Mouse (Mus musculus) testis, adult 2 months (tissue): Measurements from ENCODE around the gene Cux2.

Experiments used
- CTCF ChIP-seq: fragments of 200-500 bp; IDR thresholded peaks from 2 replicates; pipeline ENCODE4 v1.5.1; 2012; ENCODE audit warnings: low read depth, mild to moderate bottlenecking, inconsistent platforms, low read length, moderate library complexity; ENCODE audit not compliant: control insufficient read depth, insufficient read depth, insufficient replicate concordance
- POLR2A ChIP-seq: fragments of 200-500 bp; IDR thresholded peaks from 2 replicates; pipeline ENCODE4 v1.6.1; 2012; ENCODE audit warnings: low read depth, mild to moderate bottlenecking, inconsistent platforms, low read length, moderate library complexity; ENCODE audit not compliant: control insufficient read depth

DNA sequence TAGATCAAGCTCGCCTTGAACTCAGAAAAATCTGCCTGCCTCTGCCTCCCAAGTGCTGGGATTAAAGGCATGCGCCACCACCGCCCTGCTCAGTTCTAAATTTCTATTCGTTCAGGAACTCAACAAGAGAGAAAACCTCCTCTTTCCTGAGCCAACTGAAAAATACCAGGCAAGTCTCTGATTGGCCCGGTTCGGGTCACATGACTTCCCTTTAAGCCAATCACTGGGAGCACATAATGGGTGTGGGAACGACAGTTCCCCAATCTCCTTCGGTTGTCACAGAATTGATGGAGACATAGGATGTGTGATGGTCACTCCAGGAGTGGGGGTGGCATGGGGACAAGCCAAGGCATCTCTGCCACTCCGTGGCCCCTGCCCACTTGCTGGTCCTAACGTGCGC, 24.8 kb downstream of the Cux2 start:
- no peak for TF ChIP-seq CTCF
- TF ChIP-seq POLR2A, result 0 out of 2 replicates have a peak, but pooled peaks have one; percentile 11
